Mouse (Mus musculus) adrenal gland, postnatal 36 days (tissue): ENCODE data around the gene Ank3. TPM values are rescaled to one million over a fixed set of nuclear protein-coding genes. Genes with fewer than 3 reads are reported as not detected.

Experiments used
- DNase-seq, 2 experiments: peaks; one replicate each; pipeline ENCODE4 v3.0.0; 2021; ENCODE audit warnings: mixed read lengths in 1 of 2
- total RNA-seq, 2 experiments: library from RNA; stranded (reverse); gene quantifications; 2 replicates each; pipeline ENCODE4 v1.2.3; 2021

Gene Ank3
- total RNA-seq, 2 experiments from 2014 or later, result 10.4 to 13.6 TPM

DNA sequence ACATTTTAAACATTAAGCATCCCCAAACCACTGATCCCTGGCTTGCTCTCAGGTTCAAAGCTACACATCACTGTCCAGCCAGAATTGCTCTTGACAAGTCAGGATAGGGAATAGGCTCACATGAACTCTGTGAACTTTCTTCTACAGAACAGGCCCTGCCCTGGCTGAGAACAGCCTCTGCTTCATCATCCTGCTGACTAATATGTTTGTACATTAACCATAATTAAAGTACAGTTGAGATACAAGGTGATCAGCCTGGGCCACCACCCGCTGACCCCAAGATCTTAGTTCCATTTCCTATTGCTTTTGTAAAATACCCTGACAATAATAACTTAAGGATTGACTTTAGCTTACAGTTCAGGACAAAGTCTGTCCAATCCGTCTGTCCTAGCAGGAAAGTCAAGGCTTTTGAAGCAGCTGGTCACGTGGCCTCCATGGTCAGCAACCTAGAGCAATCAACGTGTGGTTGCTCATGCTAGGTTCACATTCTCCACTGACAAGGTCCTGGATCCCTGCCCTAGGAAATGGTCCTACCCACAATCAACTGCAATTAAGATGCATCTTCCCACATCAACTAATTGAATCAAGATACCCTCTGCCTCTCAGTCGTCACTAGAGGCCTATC lies 538.0 kb downstream of the Ank3 start:
- DNase-seq, result no peak

DNA sequence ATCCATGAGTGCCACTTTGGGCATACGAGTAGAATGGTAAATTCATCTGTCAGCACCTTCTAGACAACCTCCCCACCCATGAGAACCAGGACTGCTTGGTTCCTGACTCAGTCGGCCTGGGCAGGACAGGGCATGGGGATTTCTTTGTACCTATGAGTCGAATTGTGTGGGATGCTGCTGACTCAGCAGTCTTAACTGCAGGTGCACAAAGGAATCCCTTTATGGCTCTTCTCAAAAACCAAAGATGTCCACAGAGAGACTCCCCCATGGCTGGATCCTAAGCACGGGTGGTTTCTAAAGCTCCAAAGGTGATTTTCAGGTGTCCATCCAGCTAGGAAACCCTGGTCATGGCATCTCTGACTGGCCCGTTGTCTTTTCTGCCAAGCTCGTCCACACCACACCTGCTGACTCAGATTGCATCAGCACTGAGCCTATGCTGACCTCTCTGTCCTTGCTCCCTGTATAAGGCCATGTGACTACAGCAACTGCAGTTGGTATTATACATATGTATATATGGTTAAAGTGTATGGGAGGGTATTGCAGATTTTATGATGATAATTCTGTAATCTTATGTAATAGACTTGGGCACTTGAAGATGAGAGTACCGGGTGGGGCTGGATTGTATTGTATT lies 538.8 kb downstream of the Ank3 start:
- no peak for DNase-seq

DNA sequence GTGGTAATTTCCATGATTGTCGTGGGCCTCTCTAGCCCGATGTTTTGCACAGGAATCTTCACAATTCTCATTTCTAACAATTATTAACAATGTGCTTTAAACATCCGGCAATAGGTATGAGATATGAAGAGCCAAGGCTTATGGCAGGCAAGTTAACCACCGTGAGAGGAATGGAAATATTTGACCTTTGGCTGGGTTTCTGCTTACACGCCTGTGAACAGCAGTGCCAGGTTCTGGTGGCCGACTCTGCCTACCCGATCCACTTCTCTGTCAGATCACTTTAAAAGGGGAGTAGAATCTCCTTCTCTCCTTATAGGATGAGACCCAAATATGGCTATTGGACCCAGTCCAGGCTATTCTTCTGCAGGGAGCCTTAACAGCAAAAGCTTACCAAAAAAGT lies 540.6 kb downstream of the Ank3 start:
- DNase-seq, result no peak

DNA sequence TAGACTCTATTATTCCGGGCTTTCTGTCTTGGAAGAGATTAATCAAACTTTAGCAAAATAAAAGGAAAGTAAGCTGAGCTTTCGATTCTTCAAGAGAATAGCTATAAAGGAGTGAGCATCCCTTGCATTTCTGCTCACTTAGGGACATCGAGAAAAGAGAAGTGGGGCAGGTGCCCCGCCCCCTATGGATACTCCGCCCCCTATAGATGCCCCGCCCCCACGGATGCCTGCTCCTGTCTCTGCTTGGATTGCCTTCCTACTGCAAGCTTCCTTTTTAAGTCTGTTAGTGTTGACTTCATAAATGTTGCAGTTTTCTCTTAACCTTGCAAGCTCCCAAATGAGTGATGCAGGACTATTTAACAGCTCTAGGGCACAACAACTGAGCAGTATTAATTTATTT lies 541.4 kb downstream of the Ank3 start:
- DNase-seq, result no peak

DNA sequence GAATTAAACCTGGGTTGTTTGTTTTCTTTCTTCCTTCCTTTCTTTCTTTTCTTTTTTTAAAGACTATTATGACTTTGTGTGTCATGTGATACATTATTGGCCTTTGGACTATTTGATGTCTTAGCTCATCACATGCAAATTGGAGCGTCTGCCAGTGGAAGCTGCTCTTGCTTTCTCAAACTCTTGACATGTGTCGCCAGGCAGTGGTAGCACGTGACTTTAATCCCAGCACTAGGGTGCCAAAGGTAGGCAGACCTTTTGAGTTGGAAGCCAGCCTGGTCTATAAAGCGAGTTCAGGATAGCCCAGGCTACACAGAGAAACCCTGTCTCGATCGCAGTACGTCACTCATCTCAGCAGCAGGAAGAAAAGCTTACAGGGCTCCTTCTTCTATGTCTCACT lies 542.4 kb downstream of the Ank3 start:
- no peak for DNase-seq

DNA sequence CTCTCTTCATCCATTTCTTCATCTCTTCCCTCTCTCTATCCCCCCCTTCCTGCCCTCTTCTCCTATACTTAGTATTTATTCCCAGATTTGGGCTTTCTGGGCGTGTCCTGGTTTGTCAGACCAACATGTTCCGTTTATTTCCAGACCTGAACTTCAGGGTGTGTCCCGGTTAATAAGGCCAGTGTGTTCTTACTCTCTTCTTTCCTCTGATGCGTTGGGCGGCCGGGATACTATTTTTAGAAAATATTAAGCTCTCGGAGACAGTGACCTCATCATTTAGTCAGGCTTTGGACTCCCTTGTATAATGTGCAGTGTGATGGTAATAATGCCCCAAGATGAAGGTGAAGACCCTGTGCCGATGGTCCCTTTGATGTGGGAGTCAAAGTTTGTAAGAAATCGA lies 546.3 kb downstream of the Ank3 start:
- no peak for DNase-seq

DNA sequence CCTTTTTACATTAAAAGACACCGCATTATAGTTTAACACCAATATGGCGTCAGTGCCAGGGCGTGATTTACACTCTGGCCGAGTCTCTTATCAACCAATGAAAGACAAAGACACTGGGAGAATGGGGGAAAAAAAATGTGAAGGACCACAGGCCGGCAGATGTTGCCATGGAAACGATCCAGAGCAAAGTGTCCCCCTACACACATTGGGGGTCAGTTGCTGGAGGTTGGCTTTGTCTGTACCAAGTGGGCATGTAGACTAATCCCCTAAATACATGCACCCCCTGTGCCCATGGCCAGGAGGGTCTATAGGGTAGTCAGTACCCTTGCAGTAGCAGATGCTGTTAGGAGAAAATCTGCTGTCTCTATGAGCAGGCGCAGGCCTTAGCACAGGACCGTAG lies 547.3 kb downstream of the Ank3 start:
- DNase-seq, result no peak

DNA sequence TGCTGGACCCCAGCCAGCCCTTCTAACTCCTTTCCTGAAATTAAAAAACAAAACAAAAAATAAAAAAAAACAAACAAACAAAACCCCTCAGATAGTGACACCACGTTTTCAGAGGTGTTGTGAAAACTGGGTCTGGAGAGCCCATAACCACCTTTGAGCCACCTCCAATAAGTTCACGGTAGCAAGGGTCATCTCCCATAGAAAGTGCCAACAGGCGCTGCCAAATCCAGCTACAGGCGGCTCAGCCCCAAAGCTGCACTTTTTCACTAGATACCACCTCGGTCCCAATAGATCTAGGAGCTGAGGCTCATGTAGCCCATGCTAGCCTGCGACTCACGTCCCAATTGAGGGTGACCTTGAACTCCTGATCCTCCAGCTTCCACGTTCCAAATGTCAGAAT lies 547.7 kb downstream of the Ank3 start:
- DNase-seq, result no peak

DNA sequence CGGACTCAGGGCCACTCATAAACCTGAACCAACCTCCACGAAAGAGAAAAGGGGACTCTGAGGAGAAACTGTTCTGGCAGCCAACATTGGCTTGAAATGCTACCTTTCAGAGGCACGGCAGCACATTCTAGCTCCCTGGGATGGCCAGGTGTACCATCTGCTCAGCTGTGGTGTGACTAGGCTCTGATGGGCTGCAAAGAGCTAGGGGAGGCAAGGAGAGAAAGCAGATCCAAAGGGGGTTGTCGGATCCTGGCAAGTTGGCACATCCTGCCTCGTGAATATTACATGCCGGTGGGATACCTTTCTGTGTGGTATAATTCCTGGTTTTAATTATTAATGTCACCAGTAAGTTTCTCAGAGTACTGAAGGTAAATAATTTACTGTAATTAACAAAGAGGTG lies 548.5 kb downstream of the Ank3 start:
- DNase-seq, result no peak

DNA sequence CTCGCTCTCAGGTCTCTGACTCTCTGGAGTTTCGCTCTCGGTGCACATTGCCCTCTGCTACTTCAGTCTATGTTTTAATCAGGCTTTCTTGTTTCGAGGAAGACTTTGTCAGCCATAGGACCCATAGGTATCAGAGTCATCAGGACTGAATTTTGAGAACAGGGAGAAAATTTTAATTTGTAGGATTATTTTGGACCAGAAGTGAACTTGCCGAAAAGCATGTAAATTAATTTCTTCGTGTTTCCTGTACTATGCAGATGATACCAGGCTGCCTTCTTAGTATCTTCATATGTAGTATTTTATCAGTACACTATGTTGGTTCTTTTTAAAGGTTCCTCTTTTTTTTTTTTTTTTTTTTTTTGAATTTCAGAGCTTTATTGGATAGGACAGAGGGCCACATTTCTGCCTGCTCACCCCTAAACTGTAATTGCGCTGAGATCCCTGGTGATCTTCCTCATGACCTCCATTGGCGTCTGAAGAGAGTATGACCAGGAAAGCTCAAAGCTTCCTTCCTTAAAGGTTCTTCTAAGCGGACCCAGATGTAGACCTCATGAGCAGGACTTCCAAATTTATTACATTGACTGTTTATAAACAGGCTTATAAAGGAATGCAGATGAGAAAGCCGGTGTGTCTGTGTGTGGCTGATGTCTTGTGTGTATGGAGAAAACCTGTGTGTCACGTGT lies 551.8 kb downstream of the Ank3 start:
- DNase-seq, result no peak

DNA sequence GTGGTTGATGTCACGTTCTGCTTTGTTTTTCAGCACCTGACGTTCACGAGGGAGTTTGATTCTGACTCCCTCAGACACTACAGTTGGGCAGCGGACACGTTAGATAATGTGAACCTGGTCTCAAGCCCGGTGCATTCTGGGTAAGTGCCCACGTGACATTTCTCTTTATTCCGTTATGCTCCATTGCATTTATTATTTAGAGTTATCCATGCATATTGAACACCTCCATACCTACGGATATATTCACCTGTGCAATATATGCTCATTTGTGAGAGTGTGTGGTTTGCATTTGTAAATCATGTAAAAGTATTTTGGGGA lies 552.3 kb downstream of the Ank3 start:
- no peak for DNase-seq

DNA sequence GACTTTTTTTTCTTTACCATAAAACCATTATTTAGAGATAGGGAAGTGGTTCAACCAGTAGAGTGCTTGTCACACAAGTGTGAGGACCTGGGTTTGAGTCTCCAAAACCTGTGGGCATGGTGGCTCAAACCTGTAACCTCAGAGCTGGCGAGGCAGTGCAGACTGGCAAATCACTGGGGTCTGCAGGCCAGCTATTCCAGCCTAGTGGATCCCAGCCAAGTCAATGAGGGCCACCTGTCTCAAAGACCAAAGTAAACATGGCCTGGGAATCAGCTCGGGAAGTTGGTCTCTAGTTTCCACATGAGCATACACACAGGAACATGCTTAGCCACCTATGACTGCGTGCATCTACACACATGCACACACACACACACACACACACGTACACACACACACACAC lies 552.9 kb downstream of the Ank3 start:
- DNase-seq, result no peak

DNA sequence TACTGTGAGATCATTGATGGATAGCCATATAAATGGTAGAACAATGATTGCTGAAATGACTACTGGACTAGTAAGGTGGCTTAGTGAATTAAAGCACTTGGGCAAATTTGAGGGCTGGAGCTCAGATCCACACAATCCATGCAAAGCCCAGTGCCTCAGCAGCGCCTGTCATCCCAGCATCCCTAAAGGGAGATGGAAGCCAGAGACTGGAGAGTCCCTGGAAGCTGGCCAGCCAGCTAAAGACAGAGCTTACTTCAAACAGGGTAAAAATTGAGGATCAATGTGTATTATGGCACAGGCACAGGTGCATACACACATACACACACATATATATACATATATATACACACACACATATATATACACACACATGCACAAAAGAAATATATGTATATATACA lies 553.7 kb downstream of the Ank3 start:
- DNase-seq, result no peak

DNA sequence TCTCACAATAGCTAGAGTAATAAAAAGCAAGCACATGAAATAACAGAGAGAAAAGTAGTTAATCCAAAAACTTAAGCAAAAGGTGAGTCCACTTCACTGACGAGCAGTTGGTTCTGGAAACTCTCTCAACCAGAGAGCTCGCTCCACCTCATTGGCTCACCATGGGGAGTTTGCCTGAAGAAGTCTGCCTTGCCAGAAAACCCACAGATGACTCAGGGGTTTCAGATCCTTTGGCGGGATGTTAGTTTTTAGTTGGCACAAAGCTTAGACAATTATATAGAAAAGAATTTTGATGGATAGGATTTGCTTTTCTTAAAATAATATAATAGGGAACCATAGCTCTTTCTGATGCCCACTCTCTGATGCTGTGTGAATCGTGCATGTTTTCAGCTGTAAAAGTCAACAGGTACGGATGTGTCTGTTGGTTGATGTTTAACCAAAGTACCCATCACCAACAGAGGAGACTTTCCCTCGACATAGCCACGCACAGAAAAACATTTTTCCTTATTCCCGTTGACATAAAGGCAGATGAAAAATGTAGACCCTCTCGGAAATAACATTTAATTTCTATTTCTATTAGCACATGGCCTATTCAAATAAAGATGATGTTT lies 556.2 kb downstream of the Ank3 start:
- no peak for DNase-seq

DNA sequence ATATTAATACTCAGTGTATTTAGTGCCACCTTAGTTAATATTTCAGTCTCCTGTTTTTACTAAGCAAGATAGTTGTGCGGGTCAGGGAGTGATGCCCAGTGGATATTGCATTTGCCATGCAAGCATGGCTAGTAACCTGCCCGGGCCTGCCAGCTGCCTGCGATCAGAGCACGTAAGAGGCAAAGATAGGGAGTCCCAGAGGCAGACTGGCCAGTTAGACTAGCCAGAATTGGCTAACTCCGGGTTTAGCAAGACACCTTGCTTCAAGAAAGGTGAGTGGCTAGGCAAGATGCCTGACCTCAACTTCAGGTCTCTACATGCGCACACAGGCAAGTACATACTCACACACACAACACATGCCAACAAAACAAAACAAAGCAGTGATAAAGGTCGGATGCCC lies 563.7 kb downstream of the Ank3 start:
- DNase-seq, result peak in 1 of 2 experiments; percentile 8

DNA sequence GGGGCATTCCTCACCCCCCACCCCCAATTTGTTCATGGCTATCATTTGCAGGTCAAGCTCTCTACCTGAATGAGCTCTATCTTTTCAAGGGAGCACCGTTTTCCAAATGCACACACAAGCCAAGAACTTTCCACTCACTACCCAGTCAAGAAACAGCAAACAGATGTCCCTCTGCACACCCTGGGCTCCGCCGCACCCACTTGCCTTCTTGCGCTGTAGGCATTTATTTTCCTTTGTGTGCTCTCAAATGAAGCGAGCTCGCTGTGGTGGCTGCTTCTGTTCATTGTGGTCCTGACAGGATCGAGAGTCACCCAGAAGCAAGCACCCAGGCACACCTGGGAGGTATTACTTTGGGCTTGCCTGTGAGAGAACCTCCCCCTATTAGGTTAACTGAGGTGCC lies 564.4 kb downstream of the Ank3 start:
- DNase-seq, result no peak

DNA sequence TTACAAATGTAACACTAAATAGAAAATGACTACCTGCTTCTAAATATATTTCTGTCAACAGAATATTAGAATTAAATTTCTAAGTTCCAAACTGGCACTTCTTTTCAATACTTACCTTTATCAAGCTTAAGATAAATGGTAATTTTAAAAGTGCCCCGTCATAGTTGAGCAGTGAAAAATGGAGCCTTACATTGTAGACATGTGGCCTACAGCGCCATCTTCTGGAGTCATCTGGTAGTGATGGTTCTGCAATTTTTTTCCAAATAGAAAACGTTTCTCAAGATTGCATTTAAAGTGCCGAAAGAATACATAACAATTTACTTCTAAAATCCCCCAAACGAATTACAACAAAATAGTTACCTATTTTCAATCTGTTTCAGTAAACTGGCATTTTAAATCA lies 566.0 kb downstream of the Ank3 start:
- DNase-seq, result peak; percentile 24 to 54

DNA sequence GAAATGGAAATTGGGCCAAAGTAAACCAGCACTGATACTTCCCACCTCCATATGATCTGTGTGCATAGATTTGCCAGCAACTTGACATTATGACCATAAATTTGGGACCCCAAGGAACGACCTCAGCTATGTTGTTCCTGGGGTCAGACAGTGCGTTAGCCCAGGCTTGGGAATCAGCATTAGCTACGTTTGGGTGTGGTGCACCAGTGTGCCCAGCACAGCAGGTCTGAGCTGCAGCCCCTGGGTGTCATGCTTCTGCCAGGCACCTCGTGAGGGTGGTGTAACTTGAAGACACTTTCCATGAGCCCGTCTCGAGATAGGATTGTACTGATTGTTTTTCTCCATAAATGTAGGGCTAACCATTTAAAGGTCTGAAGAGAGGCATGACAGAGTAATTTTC lies 566.5 kb downstream of the Ank3 start:
- DNase-seq, result no peak

DNA sequence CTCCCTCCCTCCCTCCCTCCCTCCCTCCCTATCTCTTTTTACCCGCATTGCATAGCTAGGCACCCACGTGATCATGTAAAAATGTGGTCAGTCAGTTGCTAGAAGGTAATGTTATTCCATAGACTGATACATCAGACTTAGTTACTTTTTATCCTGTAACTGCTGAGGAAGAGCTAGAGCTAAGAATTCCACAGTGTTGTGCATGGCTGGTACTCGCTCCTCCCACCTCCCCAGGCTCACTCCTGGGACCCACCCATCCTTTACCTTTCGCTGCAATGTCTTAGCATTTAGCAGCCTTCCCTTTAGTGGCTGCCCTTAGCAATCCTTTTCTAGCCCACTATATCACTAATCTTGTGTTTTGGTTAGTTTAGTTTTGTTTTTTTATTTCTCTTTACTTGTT lies 569.4 kb downstream of the Ank3 start:
- DNase-seq, result no peak

DNA sequence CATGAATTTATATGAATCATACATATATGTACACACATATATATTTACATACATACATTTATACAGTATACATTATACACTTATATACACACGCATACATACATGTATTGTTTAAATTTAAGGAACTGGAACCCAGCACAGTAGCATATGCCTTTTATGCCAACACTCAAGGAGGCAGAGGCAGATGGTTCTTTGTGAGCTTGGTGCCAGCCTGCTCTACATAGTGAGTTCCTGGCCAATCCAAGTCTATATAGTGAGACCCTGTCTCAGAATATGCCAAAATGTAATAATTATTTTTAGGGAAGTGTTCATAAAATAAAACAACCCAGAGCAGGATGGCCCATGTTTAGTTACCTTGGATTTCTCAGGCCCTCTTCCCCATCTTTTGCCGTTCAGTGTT lies 581.1 kb downstream of the Ank3 start:
- DNase-seq, result no peak

DNA sequence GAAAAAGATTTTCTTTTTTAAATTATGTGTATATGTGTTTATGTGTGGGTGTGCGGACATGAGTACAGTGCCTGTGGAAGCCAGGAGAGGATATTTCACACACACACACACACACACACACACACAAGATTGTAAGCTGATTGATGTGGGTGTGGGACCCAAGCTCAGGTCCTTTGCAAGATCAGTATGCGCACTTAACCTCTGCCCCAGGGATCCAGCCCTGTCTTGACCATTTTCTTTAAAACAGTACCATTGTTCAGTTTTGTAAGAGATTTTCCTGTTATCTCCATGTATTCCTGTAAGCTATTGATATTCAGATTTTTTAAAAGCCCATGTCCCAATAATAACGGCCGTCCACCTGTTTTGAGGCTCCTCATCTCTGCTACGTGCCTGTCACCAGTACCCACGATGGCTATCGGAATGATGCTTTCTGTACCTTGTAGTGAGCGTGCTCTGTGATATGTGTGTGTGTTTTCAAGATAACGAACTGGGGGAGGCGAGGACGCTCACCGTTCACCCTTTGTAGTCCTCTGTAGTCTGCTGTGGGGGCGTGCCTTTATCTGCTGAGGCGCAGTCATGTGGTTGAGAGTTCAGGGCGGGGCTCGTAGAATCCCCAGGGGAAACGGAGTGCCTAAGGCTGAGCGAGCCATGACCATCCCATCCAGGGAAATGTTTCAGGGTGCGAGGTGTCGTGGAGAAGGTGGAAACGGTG lies 583.0 kb downstream of the Ank3 start:
- DNase-seq, result no peak

DNA sequence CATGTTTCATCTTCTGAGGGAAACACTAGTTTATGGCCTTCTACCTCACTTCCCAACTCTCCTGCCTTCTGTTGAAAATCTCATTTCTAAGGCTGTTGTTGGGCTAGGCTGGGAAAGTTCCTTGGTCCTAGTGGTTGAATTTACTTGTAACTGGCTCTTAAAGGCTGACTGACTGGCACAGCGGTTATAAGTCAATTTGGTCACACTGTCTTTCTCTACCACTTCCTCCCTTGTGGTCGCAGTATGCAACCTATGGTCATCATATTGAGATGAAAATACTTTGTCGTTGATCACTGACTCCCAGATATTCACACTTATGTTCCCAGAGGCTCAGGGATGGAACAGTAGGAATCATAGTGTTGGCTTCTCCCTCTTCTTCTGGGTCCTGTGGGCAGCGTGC lies 584.1 kb downstream of the Ank3 start:
- no peak for DNase-seq

DNA sequence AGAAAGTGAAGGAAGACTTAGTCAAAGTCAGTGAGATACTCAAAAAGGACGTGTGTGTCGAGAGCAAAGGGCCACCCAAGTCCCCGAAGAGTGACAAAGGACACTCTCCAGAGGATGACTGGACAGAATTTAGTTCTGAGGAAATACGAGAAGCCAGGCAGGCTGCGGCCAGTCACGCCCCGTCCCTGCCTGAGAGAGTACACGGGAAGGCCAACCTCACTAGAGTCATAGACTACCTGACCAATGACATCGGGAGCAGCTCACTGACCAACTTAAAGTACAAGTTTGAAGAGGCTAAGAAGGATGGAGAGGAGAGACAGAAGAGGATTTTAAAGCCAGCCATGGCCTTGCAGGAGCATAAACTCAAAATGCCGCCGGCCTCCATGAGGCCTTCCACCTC lies 588.9 kb downstream of the Ank3 start:
- DNase-seq, result no peak
